Mouse (Mus musculus) forebrain, embryonic 10.5 days (tissue): ENCODE results near the gene Smarca2. TPM values are rescaled to one million over a fixed set of nuclear protein-coding genes. Genes with fewer than 3 reads are reported as not detected.

ENCODE experiments used
- DNase-seq: peaks from one replicate; pipeline ENCODE4 v3.0.0-alpha.2; 2017; ENCODE audit warnings: low spot score; ENCODE audit errors: extremely low spot score
- H3K27ac ChIP-seq: fragments of 300-500 bp; sonication (generic); 2 replicates; pipeline ENCODE4 v1.5.1; 2016; ENCODE audit warnings: mild to moderate bottlenecking
- H3K27me3 ChIP-seq: fragments of 300-500 bp; sonication (generic); 2 replicates; pipeline ENCODE4 v1.6.1; 2016; ENCODE audit warnings: mild to moderate bottlenecking; ENCODE audit not compliant: poor library complexity, severe bottlenecking
- H3K36me3 ChIP-seq: fragments of 300-500 bp; sonication (generic); replicated peaks from 2 replicates; pipeline ENCODE4 v1.6.1; 2016; ENCODE audit warnings: mild to moderate bottlenecking, moderate library complexity
- H3K4me1 ChIP-seq: fragments of 300-500 bp; sonication (generic); 2 replicates; pipeline ENCODE4 v1.6.1; 2016
- H3K4me3 ChIP-seq: fragments of 300-500 bp; sonication (generic); 2 replicates; pipeline ENCODE4 v1.5.1; 2016; ENCODE audit warnings: mild to moderate bottlenecking, moderate library complexity
- H3K9me3 ChIP-seq: fragments of 300-500 bp; sonication (generic); 2 replicates; pipeline ENCODE4 v1.6.1; 2016; ENCODE audit warnings: mild to moderate bottlenecking, moderate library complexity
- WGBS: fragments of 180-500 bp; shearing (Covaris S2); methylation state at CpG from one replicate; pipeline ENCODE4 v1.1.7; 2016; 5-methylcytosine and 5-hydroxymethylcytosine counted together
- polyA plus RNA-seq: library from polyadenylated mRNA; unstranded; fragments of >200 nt; fragmentation: Nextera tagmentation; extraction: Ambion mirVana; gene quantifications from 2 replicates; pipeline ENCODE4 v1.2.1, GENCODE M21; 2016

Gene Smarca2
- polyA plus RNA-seq, 1 experiment from 2014 or later = 32.0 TPM

- no peaks in the 10 kb centered on the region for H3K36me3 ChIP-seq
- no peak overlapping the region for H3K27ac ChIP-seq
- peaks cover 3% of the 10 kb centered on the region; the same call in 1 of the 2 replicates for H3K27me3 ChIP-seq
- no peak for DNase-seq
- no peak overlapping the region for H3K4me3 ChIP-seq
- peaks cover 21% of the 10 kb centered on the region for H3K4me1 ChIP-seq
- H3K9me3 ChIP-seq = no peaks in the 10 kb centered on the region
- WGBS = 41% methylated on average over 6 of the region's 6 CpGs
Measured at GRCm38 (mm10) chr19:26675917-26676316, 71.1 kb downstream of the Smarca2 start.

GRCm38 (mm10) chr19:26678543-26678942 is 73.7 kb downstream of the Smarca2 start:
- H3K27ac ChIP-seq = no peak overlapping the region
- H3K36me3 ChIP-seq = no peaks in the 10 kb centered on the region
- H3K27me3 ChIP-seq = peaks cover 3% of the 10 kb centered on the region; the same call in 1 of the 2 replicates
- no peaks in the 10 kb centered on the region for H3K9me3 ChIP-seq
- no peak overlapping the region for H3K4me3 ChIP-seq
- H3K4me1 ChIP-seq = peaks cover 21% of the 10 kb centered on the region
- no peak for DNase-seq
- WGBS = 37% methylated on average over 8 of the region's 8 CpGs

- Histone ChIP-seq H3K27ac (no peak overlapping the region), H3K9me3 (no peaks in the 10 kb centered on the region), H3K36me3 (no peaks in the 10 kb centered on the region), H3K4me1 (peaks cover 21% of the 10 kb centered on the region), H3K4me3 (no peak overlapping the region), H3K27me3 (peaks cover 3% of the 10 kb centered on the region; the same call in 1 of the 2 replicates)
- DNase-seq = no peak
- WGBS = 69% methylated on average over 3 of the region's 3 CpGs
Measured at GRCm38 (mm10) chr19:26679674-26680073, 74.8 kb downstream of the Smarca2 start.

- Histone ChIP-seq H3K4me3 (no peak overlapping the region), H3K27me3 (no peaks in the 10 kb centered on the region), H3K36me3 (no peaks in the 10 kb centered on the region), H3K27ac (no peak overlapping the region), H3K4me1 (peaks cover 13% of the 10 kb centered on the region), H3K9me3 (no peaks in the 10 kb centered on the region)
- WGBS = 97% methylated on average over 8 of the region's 8 CpGs
- no peak for DNase-seq
Measured at GRCm38 (mm10) chr19:26681549-26681948, 76.7 kb downstream of the Smarca2 start.

- 88% methylated on average over 4 of the region's 4 CpGs for WGBS
- Histone ChIP-seq H3K27me3 (no peaks in the 10 kb centered on the region), H3K9me3 (no peaks in the 10 kb centered on the region), H3K4me1 (peaks cover 11% of the 10 kb centered on the region), H3K27ac (no peak overlapping the region), H3K4me3 (no peak overlapping the region), H3K36me3 (no peaks in the 10 kb centered on the region)
- DNase-seq = no peak
Measured at GRCm38 (mm10) chr19:26682130-26682529, 77.3 kb downstream of the Smarca2 start.

- H3K9me3 ChIP-seq = no peaks in the 10 kb centered on the region
- H3K4me3 ChIP-seq = no peak overlapping the region
- whole genome bisulfite sequencing = 86% methylated on average over 2 of the region's 2 CpGs
- DNase-seq = no peak
- no peak overlapping the region for H3K27ac ChIP-seq
- peaks cover 14% of the 10 kb centered on the region for H3K4me1 ChIP-seq
- H3K36me3 ChIP-seq = no peaks in the 10 kb centered on the region
- no peaks in the 10 kb centered on the region for H3K27me3 ChIP-seq
Measured at GRCm38 (mm10) chr19:26682731-26683130, 77.9 kb downstream of the Smarca2 start.

- DNase-seq = no peak
- no peak overlapping the region for H3K27ac ChIP-seq
- no peaks in the 10 kb centered on the region for H3K27me3 ChIP-seq
- no peaks in the 10 kb centered on the region for H3K9me3 ChIP-seq
- H3K4me1 ChIP-seq = peaks cover 11% of the 10 kb centered on the region
- 90% methylated on average over 8 of the region's 8 CpGs for WGBS
- no peaks in the 10 kb centered on the region for H3K36me3 ChIP-seq
- no peak overlapping the region for H3K4me3 ChIP-seq
Measured at GRCm38 (mm10) chr19:26683731-26684130, 78.9 kb downstream of the Smarca2 start.

- H3K4me1 ChIP-seq = peaks cover 15% of the 10 kb centered on the region
- H3K9me3 ChIP-seq = no peaks in the 10 kb centered on the region
- no peaks in the 10 kb centered on the region for H3K36me3 ChIP-seq
- H3K27ac ChIP-seq = no peak overlapping the region
- WGBS = 32% methylated on average over 4 of the region's 4 CpGs
- DNase-seq = no peak
- no peak overlapping the region for H3K4me3 ChIP-seq
- no peaks in the 10 kb centered on the region for H3K27me3 ChIP-seq
Measured at GRCm38 (mm10) chr19:26690516-26690915, 85.7 kb downstream of the Smarca2 start.

GRCm38 (mm10) chr19:26697107-26697506 is 92.3 kb downstream of the Smarca2 start:
- WGBS = 87% methylated on average over 4 of the region's 4 CpGs
- Histone ChIP-seq H3K27ac (no peak overlapping the region), H3K4me1 (no peaks in the 10 kb centered on the region)

GRCm38 (mm10) chr19:26704545-26705209 is 99.8 kb downstream of the Smarca2 start:
- H3K27me3 ChIP-seq = no peaks in the 10 kb centered on the region

More at GRCm38 (mm10) chr19:26697107-26697506, 92.3 kb downstream of the Smarca2 start:
- Histone ChIP-seq H3K27me3 (no peaks in the 10 kb centered on the region), H3K36me3 (no peaks in the 10 kb centered on the region), H3K4me3 (no peak overlapping the region), H3K9me3 (no peaks in the 10 kb centered on the region)
- no peak for DNase-seq

GRCm38 (mm10) chr19:26706910-26707309 is 102.1 kb downstream of the Smarca2 start:
- H3K36me3 ChIP-seq = no peaks in the 10 kb centered on the region
- no peak for DNase-seq
- no peaks in the 10 kb centered on the region for H3K27me3 ChIP-seq
- peaks cover 5% of the 10 kb centered on the region; the same call in 1 of the 2 replicates for H3K4me1 ChIP-seq
- no peaks in the 10 kb centered on the region for H3K9me3 ChIP-seq
- peak overlapping the region; percentile 32; the same call in 1 of the 2 replicates for H3K27ac ChIP-seq
- WGBS = 74% methylated on average over 5 of the region's 5 CpGs
- H3K4me3 ChIP-seq = no peak overlapping the region

More at GRCm38 (mm10) chr19:26704545-26705209, 99.8 kb downstream of the Smarca2 start:
- WGBS = 85% methylated on average over 10 of the region's 10 CpGs
- Histone ChIP-seq H3K36me3 (no peaks in the 10 kb centered on the region), H3K4me3 (no peak overlapping the region), H3K9me3 (no peaks in the 10 kb centered on the region), H3K27ac (no peak overlapping the region), H3K4me1 (peaks cover 5% of the 10 kb centered on the region; the same call in 1 of the 2 replicates)
- DNase-seq = no peak

- no peak overlapping the region for H3K4me3 ChIP-seq
- peaks cover 5% of the 10 kb centered on the region; the same call in 1 of the 2 replicates for H3K4me1 ChIP-seq
- WGBS = 71% methylated on average over 12 of the region's 12 CpGs
- H3K27me3 ChIP-seq = no peaks in the 10 kb centered on the region
- H3K9me3 ChIP-seq = no peaks in the 10 kb centered on the region
- no peak overlapping the region for H3K27ac ChIP-seq
- DNase-seq = no peak
- H3K36me3 ChIP-seq = no peaks in the 10 kb centered on the region
Measured at GRCm38 (mm10) chr19:26709095-26709494, 104.2 kb downstream of the Smarca2 start.

GRCm38 (mm10) chr19:26711268-26711667 is 106.4 kb downstream of the Smarca2 start:
- H3K27me3 ChIP-seq = no peaks in the 10 kb centered on the region
- H3K4me1 ChIP-seq = peaks cover 6% of the 10 kb centered on the region; the same call in 1 of the 2 replicates
- no peaks in the 10 kb centered on the region for H3K36me3 ChIP-seq
- H3K4me3 ChIP-seq = no peak overlapping the region
- no peak overlapping the region for H3K27ac ChIP-seq
- no peak for DNase-seq
- 22% methylated on average over 2 of the region's 2 CpGs for WGBS
- H3K9me3 ChIP-seq = no peaks in the 10 kb centered on the region
